Comparison of ENCODE assay signal across 15 mouse cellular contexts in the genomic region with DNA sequence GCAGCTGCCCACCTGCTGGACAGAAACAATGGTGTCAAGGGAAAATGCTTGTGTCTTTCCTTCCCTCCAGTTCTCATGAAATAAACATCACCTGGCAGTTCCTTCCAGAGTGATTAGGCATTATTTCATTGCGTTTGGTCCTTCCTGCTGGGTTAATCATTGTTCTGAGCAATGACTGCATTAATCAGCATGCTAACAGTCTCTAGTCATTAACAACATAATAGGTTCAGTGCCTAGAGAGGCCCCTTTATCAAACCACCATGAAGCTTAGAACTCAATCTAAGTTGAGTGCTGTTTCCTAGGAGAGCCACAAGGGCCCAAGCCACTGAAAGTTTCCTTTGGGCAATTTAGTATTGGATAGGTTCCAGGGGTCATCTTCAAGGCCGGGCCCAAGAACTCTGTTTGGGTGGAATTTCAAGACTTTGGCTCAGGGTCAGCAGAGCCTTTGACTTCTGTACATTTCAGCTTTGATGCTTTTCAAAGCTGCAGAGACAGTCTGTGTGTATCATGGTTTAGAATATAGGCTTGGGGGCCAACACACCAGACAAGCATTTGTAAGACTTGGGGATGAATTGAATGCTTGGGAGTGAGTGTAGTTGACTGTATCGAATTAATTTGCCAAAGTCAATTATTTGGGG.
A peak's percentile ranks its signal among the peaks of the same experiment; 100 is the strongest.
DNase-seq lines count a peak whose midpoint lies in the region; ATAC-seq and TF ChIP-seq lines count a peak whose summit lies in the region.
"Had no signal": no experiment of that assay in that cellular context is flagged by ENCODE, and none has a peak within 500 bp of the region (broad histone marks: within the 10 kb centered on the region; RNA-seq: fewer than 3 reads in every experiment).

No protein-coding gene starts in this region.

- 45% methylated on average over 3 of the region's 3 CpGs for WGBS in hindbrain, embryonic 11.5 days
- 58% methylated on average over 3 of the region's 3 CpGs for WGBS in hindbrain, embryonic 10.5 days
- WGBS in hindbrain, embryonic 13.5 days = 34% methylated on average over 3 of the region's 3 CpGs
- WGBS in kidney, postnatal 0 days = 48% methylated on average over 3 of the region's 3 CpGs
- 68% methylated on average over 3 of the region's 3 CpGs for WGBS in heart, embryonic 12.5 days

- no peak overlapping the region for H3K4me3 ChIP-seq in hindbrain, embryonic 11.5 days (ENCODE audit: low read depth, low read length)
- H3K4me3 ChIP-seq in hindbrain, embryonic 10.5 days = no peak overlapping the region
- H3K4me3 ChIP-seq in hindbrain, embryonic 13.5 days = no peak overlapping the region
- H3K4me3 ChIP-seq in kidney, postnatal 0 days (replicated peaks; ENCODE audit: low read depth, low read length) = no peak overlapping the region
- H3K4me3 ChIP-seq in heart, embryonic 12.5 days = no peak overlapping the region
- H3K4me3 ChIP-seq: embryonic facial prominence, embryonic 15.5 days; heart, embryonic 13.5 days; liver, embryonic 12.5 days had no signal

- ATAC-seq in hindbrain, embryonic 11.5 days (ENCODE audit: low FRiP score) = peak; percentile 38; the same call in 1 of the 2 replicates
- ATAC-seq in hindbrain, embryonic 13.5 days (ENCODE audit: low FRiP score) = peak; percentile 77
- ATAC-seq in kidney, postnatal 0 days (replicated peaks; ENCODE audit: low FRiP score, low read depth) = peak; percentile 30; the same call in 1 of the 2 replicates
- ATAC-seq in heart, embryonic 12.5 days (ENCODE audit: insufficient number of reproducible peaks, low FRiP score) = no peak
- ATAC-seq: inflammation-experienced regulatory T-cells, adult 6 months; liver, embryonic 12.5 days had no signal

- H3K9ac ChIP-seq in hindbrain, embryonic 11.5 days (ENCODE audit: low read depth, low read length) = no peak overlapping the region
- H3K9ac ChIP-seq in hindbrain, embryonic 13.5 days = no peak overlapping the region
- no peak overlapping the region for H3K9ac ChIP-seq in kidney, postnatal 0 days (ENCODE audit: low read depth, low read length)
- no peak overlapping the region for H3K9ac ChIP-seq in heart, embryonic 12.5 days
- H3K9ac ChIP-seq: embryonic facial prominence, embryonic 15.5 days; heart, embryonic 13.5 days; liver, embryonic 12.5 days had no signal

- H3K27me3 ChIP-seq in hindbrain, embryonic 11.5 days (ENCODE audit: control insufficient read depth, insufficient read depth, low read length) = no peaks in the 10 kb centered on the region
- H3K27me3 ChIP-seq in hindbrain, embryonic 10.5 days (ENCODE audit: insufficient read depth, poor library complexity, severe bottlenecking) = 0 out of 2 replicates have a peak, but pooled peaks cover 3% of the 10 kb centered on the region
- H3K27me3 ChIP-seq in hindbrain, embryonic 13.5 days = peaks cover 55% of the 10 kb centered on the region
- H3K27me3 ChIP-seq in kidney, postnatal 0 days (ENCODE audit: insufficient read depth, low read length) = no peaks in the 10 kb centered on the region
- H3K27me3 ChIP-seq in heart, embryonic 12.5 days (replicated peaks) = no peaks in the 10 kb centered on the region
- H3K27me3 ChIP-seq: embryonic facial prominence, embryonic 15.5 days; heart, embryonic 13.5 days; liver, embryonic 12.5 days had no signal

- H3K36me3 ChIP-seq in hindbrain, embryonic 11.5 days (ENCODE audit: control insufficient read depth, insufficient read depth, low read length) = no peaks in the 10 kb centered on the region
- H3K36me3 ChIP-seq in hindbrain, embryonic 10.5 days = no peaks in the 10 kb centered on the region
- H3K36me3 ChIP-seq in hindbrain, embryonic 13.5 days = no peaks in the 10 kb centered on the region
- H3K36me3 ChIP-seq in kidney, postnatal 0 days (ENCODE audit: insufficient read depth, low read length) = no peaks in the 10 kb centered on the region
- H3K36me3 ChIP-seq in heart, embryonic 12.5 days = no peaks in the 10 kb centered on the region
- H3K36me3 ChIP-seq: embryonic facial prominence, embryonic 15.5 days; heart, embryonic 13.5 days; liver, embryonic 12.5 days had no signal

- H3K9me3 ChIP-seq in hindbrain, embryonic 11.5 days (ENCODE audit: control insufficient read depth, low read length) = no peaks in the 10 kb centered on the region
- no peaks in the 10 kb centered on the region for H3K9me3 ChIP-seq in hindbrain, embryonic 10.5 days
- no peaks in the 10 kb centered on the region for H3K9me3 ChIP-seq in hindbrain, embryonic 13.5 days
- no peaks in the 10 kb centered on the region for H3K9me3 ChIP-seq in kidney, postnatal 0 days (replicated peaks; ENCODE audit: low read length)
- no peaks in the 10 kb centered on the region for H3K9me3 ChIP-seq in heart, embryonic 12.5 days (replicated peaks)
- H3K9me3 ChIP-seq: embryonic facial prominence, embryonic 15.5 days; heart, embryonic 13.5 days; liver, embryonic 12.5 days had no signal

- H3K4me2 ChIP-seq in hindbrain, embryonic 11.5 days (replicated peaks; ENCODE audit: low read depth, low read length) = no peak overlapping the region
- no peak overlapping the region for H3K4me2 ChIP-seq in hindbrain, embryonic 13.5 days
- H3K4me2 ChIP-seq in kidney, postnatal 0 days (ENCODE audit: low read length) = no peak overlapping the region
- no peak overlapping the region for H3K4me2 ChIP-seq in heart, embryonic 12.5 days
- H3K4me2 ChIP-seq: embryonic facial prominence, embryonic 15.5 days; heart, embryonic 13.5 days; liver, embryonic 12.5 days had no signal

- peak; percentile 30; the same call in 1 of the 2 replicates for TF ChIP-seq CTCF in kidney, postnatal 0 days (IDR thresholded peaks at IDR 0.05; ENCODE audit: low read depth)

- H3K27ac ChIP-seq in hindbrain, embryonic 11.5 days (ENCODE audit: low read depth, low read length) = no peak overlapping the region
- no peak overlapping the region for H3K27ac ChIP-seq in hindbrain, embryonic 10.5 days
- H3K27ac ChIP-seq in hindbrain, embryonic 13.5 days = no peak overlapping the region
- H3K27ac ChIP-seq in kidney, postnatal 0 days = no peak overlapping the region
- no peak overlapping the region for H3K27ac ChIP-seq in heart, embryonic 12.5 days (ENCODE audit: poor library complexity, severe bottlenecking)
- H3K27ac ChIP-seq: embryonic facial prominence, embryonic 15.5 days; liver, embryonic 12.5 days had no signal

- peaks cover 6% of the 10 kb centered on the region for H3K4me1 ChIP-seq in hindbrain, embryonic 11.5 days (replicated peaks; ENCODE audit: control insufficient read depth, insufficient read depth, low read length)
- peaks cover 18% of the 10 kb centered on the region for H3K4me1 ChIP-seq in hindbrain, embryonic 10.5 days (replicated peaks)
- H3K4me1 ChIP-seq in hindbrain, embryonic 13.5 days (replicated peaks) = peaks cover 24% of the 10 kb centered on the region
- peaks cover 15% of the 10 kb centered on the region for H3K4me1 ChIP-seq in kidney, postnatal 0 days (replicated peaks; ENCODE audit: insufficient read depth, low read length)
- peaks cover 35% of the 10 kb centered on the region for H3K4me1 ChIP-seq in heart, embryonic 12.5 days (replicated peaks)
- H3K4me1 ChIP-seq: liver, embryonic 12.5 days had no signal

- DNase-seq in hindbrain, embryonic 11.5 days (ENCODE audit: low spot score) = no peak
- DNase-seq in hindbrain, embryonic 10.5 days (ENCODE audit: low spot score) = no peak
- DNase-seq in R1 (ENCODE audit: low read depth, low spot score) = peak; percentile 74
- DNase-seq in kidney, postnatal 0 days (ENCODE audit: low spot score) = no peak
- DNase-seq in MN1 (ENCODE audit: low spot score) = no peak
- DNase-seq in lung, postnatal 14 days = no peak
- DNase-seq: B cell, adult 2 months; cerebellum, postnatal 14 days; right cerebral cortex, postnatal 25 days had no signal
